Mouse (Mus musculus) c-Kit-positive CD71-positive TER-119-negative erythroid progenitor cells, embryonic 14.5 days (primary cell): ENCODE measurements at regions not wholly inside any gene's neighbourhood (a gene's known extent, or its start where the extent isn't known, plus 50 kb on each side); places are given as distances from the start of the nearest gene placed in this dataset.
"Not testable (repeated sequence)": the region's sequence is repeated elsewhere in the genome, so short reads cannot be mapped to it uniquely, and the experiment has no call there.

Experiments
- DNase-seq: peaks from one replicate; pipeline ENCODE4 v3.0.0-alpha.2; 2013; ENCODE audit warnings: low read depth

GRCm38 (mm10) chr15:93189266-93189855 lies 85.6 kb downstream of the Gxylt1 start:
- DNase-seq: no peak

- DNase-seq: no peak
Measured at GRCm38 (mm10) chr15:93176221-93176620, 98.8 kb downstream of the Gxylt1 start.

- no peak for DNase-seq
Measured at GRCm38 (mm10) chr15:93168784-93169183, 106.2 kb downstream of the Gxylt1 start.

DNA sequence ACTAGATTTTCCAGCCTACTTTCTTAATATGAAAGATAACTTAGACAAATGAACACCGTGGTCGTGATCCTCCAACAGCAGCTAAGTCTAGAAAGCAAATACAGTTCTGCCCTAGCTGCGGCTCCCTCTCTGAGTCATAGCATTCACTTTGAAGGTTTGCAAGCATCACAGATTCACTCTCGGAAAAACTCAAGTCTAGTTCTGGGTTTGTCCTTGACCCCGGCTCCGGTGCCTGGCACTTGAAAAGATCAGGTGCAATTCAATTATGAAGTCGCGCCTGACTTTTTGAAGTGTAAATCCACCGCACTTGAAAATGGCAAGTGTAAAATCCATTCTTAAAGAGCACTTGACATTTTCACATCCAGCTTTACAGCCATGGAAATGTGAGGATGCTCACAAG lies 107.5 kb downstream of the Gxylt1 start:
- no peak for DNase-seq

DNA sequence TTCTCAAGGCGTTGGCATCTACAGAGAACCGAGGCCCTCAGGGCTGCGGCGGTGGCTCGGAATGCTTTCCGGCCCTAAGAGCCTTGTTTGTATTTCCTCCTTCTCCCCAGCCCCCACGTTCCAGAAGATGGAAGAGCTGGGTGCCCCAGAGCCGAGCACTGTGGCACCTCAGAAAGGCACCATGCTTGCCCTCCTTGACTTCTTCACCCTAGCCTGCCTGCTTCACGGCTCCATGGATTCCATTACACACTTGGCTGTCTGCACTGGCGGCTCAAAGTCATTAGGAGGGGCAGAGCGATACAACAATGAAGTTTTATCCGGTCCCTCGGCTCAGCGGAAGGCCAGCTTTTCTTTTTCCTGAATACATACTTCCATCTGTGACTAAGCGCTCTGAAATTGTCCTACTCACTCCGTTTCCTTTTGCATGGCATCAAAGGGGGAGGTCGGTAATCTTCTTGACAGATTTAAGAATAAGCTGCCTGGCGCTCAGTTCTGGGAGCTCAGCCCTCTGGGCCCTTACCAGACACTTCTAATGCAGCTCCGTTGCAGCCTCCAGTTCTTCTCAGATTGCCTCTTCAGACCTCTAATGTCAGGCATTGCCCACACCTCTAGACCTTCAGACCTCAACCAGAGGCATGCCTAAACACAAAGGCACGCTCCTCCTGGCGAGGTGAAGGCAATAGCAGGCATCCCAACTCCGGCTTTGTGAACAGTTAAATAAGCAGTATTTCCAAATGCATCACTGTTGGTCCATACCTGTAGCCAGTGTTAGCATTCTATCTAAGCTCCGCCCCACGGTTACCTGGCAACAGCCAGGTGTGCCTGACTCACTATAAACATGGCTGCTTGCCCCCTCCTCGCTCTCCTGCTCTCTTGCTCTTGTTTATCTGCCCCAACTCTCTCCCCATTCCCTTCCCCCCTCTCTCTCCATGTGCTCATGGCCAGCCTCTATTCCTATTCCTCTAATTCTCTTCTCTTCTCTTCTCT lies 112.8 kb downstream of the Gxylt1 start:
- no peak for DNase-seq

GRCm38 (mm10) chr15:93161329-93161728 lies 113.7 kb downstream of the Gxylt1 start:
- no peak for DNase-seq

GRCm38 (mm10) chr15:93155756-93156155 lies 119.2 kb downstream of the Gxylt1 start:
- no peak for DNase-seq

GRCm38 (mm10) chr15:93154022-93154421 lies 121.0 kb downstream of the Gxylt1 start:
- no peak for DNase-seq

- DNase-seq: no peak
Measured at GRCm38 (mm10) chr15:93144899-93145298, 130.1 kb downstream of the Gxylt1 start.

- no peak for DNase-seq
Measured at GRCm38 (mm10) chr15:93144264-93144663, 130.7 kb downstream of the Gxylt1 start.

DNA sequence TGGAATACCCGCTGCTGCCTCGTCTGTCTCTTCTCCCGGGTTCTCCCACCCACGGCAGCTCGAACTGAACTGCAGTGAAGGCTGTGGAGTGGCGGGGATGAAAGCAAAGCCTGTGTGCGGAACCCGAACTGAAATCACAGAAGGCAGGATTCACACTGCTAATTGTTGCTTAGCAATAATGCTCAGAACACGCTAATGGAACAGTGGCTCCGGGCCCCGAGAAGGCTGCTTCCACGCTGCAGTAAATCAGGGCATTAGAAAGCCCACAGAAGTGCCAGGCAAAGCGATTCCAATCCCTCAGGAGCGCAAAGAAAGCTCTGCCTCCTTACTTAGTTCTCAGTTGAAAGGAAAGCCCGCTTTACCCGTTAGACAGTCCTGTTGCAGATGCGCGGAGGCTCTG lies 141.6 kb downstream of the Gxylt1 start:
- DNase-seq: no peak

- DNase-seq: no peak
Measured at GRCm38 (mm10) chr15:93131056-93131455, 143.9 kb downstream of the Gxylt1 start.

- DNase-seq: no peak
Measured at GRCm38 (mm10) chr15:93125261-93125660, 149.7 kb downstream of the Gxylt1 start.

GRCm38 (mm10) chr15:93121156-93121555 lies 153.8 kb downstream of the Gxylt1 start:
- no peak for DNase-seq

DNA sequence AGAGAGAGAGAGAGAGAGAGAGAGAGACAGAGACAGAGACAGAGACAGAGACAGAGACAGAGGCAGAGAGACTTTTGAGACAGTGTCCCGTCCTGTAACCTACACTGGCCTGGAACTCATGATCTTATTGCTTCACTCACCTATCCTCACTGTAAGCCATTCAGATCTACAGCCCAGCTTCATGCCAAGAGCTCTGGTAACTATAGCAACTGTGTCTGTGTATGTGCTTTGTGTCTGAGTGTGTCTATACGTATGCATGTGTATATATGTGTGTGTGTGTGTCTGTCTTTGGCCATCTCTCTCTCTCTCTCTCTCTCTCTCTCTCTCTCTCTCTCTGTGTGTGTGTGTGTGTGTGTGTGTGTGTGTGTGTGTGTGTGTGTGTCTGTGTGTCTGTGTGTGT lies 157.2 kb downstream of the Gxylt1 start:
- DNase-seq: not testable (repeated sequence)

DNA sequence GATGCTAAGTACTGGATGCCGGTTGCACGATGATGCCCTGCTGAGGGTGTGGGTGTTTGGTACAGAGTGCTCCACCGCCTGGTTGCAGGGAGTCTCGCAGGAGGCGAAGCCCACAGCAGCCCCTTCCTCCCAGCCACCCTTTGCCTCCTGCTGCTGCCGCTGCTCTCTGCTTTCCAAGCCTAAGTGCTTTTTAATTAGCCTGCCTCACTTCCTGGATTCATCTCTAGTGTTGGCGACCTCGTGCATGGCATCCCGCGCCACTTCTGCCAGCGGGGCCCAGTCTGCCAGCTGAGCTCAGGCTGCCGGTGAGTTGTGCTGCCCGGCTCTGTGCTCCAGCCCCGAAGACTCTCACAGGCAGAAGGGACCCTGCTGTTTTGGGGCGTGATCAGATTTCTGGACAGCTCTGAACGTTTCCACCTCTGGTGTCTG lies 159.3 kb downstream of the Gxylt1 start:
- no peak for DNase-seq

GRCm38 (mm10) chr15:93104936-93105335 lies 170.0 kb downstream of the Gxylt1 start:
- DNase-seq: no peak

DNA sequence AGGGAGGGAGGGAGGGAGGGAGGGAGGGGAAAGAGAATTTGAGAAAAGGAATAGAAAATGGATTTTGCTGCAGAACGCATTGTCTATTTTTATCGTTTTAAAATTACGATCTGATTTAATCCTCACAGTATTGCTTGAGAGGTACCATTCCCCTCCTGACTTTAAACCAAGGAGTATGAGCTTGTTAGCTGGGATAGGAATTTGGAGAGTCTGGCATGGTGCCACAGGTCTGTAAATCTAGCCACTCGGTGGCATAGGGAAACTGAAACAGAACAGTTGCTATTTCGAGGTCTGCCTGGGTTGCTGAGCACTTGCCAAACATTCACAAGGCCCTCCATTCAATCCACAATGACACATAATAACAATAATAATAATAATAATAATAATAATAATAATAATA lies 171.6 kb downstream of the Gxylt1 start:
- DNase-seq: no peak

DNA sequence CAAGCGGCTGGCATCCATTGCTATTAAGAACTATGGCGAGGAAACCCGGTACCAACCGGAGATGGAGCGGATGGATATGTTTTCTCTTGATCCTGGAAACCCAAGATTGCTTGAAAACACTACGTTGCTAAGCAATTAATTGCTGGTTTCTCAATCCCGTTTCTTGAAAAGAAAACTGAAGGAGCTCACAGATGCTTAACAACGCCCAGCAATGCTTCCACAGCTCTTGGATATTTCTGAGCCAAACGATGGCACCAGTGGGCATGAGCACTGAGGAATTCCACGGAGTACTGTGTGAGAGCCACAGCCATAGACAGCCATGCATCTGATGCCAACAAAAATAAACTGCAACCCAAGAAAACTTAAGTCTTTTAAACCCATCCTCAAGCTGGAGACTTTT lies 173.1 kb downstream of the Gxylt1 start:
- DNase-seq: no peak

DNA sequence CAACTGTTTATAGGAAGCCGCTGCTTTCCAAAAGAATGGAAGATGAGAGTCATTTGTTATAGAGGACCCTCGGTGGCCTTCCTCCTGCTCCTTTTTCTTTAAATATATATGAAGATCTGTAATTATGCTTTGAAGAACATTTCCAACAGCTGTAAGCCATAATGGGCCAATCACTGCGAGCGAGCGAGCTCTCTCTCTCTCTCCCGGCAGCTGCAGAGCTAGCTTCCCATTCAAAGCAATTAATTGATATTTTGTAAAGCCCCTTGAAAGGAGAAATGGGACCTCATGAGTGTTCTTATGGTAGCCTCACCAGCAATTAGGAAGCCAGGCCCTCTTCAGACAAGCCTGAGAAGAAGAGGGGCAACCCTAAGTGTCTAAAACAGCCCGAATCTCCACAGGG lies 174.1 kb downstream of the Gxylt1 start:
- no peak for DNase-seq

GRCm38 (mm10) chr15:93099840-93100239 lies 175.1 kb downstream of the Gxylt1 start:
- no peak for DNase-seq

DNA sequence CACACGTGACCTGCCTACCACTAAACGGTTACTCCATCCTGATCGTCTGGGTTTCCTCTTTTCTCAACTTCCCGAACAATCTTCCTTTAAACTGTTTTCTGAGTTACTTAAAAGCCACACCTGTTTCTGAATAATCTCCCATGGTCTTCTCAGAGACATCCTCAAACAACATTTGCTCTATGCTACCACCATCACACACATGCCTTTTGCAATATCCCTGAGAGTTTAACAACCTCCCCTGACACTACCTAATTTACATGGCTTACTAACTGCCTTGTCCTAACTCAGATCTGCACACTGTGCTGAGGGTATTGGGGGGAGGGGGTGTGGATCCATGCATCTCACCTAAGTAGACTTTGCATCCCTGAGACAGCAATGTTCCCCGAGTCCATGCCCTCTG lies 178.6 kb downstream of the Gxylt1 start:
- no peak for DNase-seq

DNA sequence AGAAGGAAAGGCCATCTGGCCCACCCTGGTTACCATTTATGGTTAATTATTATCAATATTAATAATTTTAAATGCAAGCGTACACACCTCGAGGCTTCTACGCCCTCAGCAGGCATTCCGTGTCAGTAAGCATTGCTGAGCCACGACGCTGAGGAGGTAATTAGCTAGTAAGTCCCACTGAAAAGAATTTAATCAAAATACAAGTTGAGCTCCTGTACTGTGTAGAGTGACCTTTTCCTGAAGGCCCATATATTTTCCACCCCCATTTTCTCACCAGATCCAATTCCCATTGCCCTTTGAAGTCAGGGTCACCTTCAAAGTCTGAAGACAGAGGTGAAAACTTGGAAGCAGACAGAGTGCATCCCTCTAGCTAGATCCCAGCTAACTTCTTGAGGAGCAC lies 179.8 kb downstream of the Gxylt1 start:
- no peak for DNase-seq
